Mouse (Mus musculus) CD4-positive helper T cell, adult 2 months (primary cell): ENCODE data around the gene 0610009B22Rik.
A peak's percentile ranks its signal among the peaks of the same experiment; 100 is the strongest.

Source experiments
- DNase-seq: peaks from one replicate; pipeline ENCODE4 v3.0.0-alpha.2; 2012; ENCODE audit warnings: low read depth, missing footprints, low spot score

The 0610009B22Rik gene

DNA sequence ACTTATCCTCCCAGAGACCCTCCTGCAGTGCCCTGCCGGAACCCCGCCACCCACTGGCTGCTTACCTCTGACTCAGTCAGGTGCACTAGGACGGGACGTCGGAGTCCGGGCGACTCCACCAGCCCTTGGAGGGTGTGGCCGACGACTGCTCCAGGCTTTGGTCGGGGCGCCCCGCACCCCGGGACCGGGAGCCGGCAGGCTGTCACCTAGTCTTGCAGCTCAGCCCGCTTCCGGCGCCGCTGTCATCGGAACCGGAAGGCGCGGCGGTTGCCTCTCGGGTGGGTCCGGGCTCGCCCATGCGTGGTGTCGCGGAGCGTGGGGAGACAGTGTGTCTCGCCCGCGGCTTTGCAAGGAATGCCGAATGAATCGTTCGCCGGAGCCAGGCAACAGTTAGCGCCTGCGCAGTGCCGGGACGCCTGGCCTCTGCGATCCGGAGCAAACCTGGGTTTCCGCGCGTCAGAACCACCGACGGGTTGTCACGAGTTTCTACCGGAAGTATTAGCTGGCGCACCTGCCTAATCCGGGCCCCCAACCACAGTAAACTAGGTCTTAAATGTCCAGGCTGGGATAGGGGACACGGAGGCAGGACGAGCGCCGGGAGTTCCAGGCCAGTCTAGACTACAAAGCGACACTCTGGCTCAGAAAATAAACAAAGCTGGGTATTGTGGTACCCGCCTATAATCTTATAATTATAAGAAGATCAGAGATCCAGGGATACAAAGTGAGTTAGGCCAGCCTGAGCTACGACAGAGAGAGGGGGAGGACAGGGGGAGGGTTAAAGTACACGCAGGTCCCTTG, 53.0 kb downstream of the 0610009B22Rik start, which contains the start of gene Rmnd5b:
Gene Rmnd5b, minus strand, starts transcription at position 372 of the 798 bp plus-strand sequence.
- DNase-seq = peak; percentile 94
